Mouse (Mus musculus): ENCODE results near the gene Tespa1.
"Not testable (repeated sequence)": the region's sequence is repeated elsewhere in the genome, so short reads cannot be mapped to it uniquely, and the experiment has no call there.

Tespa1 gene

DNA sequence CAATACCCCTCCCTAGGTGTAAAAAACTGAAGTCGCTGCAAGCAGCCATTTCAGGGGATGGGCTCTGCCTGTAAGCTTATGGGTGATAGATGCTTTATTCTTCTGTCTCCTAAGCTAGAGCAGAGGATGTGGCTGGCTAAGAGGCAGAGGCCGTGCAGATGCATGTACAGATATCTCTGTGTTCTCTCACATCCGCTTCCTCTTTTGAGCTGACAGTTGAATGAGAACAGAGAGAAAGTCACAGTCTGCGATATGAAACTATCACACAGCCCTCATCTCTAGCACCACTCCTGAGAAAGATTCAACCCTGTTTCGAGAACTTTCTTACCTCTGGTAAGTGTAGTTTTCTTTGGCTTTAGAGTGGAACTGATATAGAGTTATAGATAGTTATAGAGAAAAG is at the start of gene Tespa1:
Gene Tespa1 (plus strand): TSS at position 234 of the 400 bp plus-strand sequence.
- no peak for DNase-seq (ENCODE audit: low spot score)

DNA sequence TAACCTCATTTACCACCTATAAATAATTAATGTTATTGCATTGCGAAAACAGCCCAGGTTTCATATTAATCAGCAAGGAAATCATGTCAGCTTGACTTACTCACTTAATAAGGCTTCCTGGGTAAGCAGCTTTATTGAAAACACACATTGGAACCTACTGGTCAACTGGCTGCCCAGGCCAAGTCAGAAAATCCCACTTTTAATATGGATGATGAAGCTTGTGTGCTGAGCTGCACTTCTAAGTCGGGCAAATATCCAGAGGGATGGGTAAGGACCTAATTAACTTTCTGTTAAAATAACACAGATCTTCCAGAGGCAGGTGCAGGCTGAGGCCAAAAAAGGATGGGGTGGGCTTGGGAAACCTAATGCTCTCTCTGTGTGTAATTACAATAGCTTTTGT is 46.9 kb upstream of the Tespa1 start:
- DNase-seq (ENCODE audit: low spot score), result no peak

DNA sequence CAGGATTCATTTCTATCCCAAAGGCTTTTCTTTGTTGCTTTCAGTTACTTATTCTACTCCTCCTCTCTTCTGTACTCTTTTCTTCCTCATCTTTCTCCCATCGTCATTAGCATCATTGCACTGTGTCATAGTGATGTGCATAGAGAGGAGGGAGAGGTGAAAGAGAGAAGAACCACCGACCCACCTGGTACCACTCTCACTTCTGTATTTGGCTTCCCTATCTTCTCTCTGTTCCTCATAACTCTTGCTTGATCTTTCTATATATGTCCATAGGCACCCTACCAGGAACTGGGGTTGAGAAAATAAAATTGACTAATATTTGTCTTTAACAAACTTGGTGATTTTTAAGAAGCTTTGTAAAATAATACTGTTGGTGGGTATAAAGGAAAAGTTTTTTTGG is 46.2 kb upstream of the Tespa1 start:
- no peak for DNase-seq (ENCODE audit: low spot score)

DNA sequence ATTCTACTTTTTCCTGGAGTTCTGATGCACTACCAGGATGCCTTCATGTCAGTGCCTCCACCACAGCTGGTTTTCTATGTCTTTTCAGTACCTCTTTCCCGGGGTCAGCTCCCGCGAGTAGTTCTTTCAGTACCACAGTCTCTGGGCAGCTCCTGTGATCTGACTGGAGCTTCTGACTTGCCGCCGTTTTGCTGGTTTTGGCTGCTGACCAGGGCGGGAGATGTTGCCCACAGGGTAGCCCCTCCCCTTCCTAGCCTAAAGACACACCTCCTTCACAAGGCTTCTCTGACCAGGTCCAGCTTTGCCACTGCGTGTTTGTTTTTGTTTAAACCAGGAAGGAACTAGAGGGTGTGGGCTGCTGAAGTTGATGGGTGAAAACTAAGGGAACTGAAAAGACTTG is 42.6 kb upstream of the Tespa1 start, which contains the start of gene Neurod4:
Gene Neurod4 (minus strand): TSS at position 175 of the 400 bp plus-strand sequence.
- no peak for DNase-seq (ENCODE audit: low spot score)

DNA sequence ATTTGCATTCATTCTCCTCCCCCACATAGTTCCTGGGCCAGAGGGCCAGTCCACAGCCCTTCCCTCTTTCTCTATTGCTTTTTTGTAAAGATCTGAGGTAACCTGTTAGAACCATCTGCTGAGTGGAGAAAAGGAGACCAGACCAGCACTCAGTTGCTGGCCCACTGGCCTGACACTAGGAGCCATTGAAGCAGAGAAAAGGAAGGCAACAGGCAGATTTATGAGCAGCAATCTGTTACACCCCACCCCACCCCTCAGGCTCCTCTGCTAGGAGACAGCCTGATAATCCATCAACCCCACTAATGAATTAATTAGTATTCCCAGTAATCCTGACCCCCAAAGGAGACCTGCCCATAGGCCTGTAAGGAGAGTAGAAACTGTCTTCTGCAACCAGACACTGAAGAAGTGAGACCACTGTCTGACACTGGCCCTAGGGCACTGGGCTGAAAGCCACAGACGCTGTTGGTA is 40.7 kb upstream of the Tespa1 start:
- no peak for DNase-seq (ENCODE audit: low spot score)

DNA sequence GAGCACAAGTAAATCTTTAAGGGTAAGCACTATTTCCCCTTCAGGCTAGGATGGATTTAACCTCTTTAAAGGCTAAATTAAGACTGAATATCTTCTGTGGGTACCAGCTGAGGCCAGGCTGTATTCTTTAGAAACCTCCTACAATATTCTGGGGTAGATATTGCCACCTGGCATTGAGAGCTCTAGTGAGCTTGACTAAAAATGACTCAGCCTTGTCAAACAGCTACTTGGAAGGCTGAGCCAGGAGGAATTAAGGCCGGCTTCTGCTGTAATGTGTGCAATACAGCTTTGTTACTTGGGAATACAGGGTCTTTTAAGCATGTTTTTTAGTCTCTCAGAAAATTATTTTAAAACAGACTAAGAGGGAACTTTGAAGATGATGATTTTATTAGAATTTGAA is 35.5 kb upstream of the Tespa1 start:
- DNase-seq (ENCODE audit: low spot score), result no peak

DNA sequence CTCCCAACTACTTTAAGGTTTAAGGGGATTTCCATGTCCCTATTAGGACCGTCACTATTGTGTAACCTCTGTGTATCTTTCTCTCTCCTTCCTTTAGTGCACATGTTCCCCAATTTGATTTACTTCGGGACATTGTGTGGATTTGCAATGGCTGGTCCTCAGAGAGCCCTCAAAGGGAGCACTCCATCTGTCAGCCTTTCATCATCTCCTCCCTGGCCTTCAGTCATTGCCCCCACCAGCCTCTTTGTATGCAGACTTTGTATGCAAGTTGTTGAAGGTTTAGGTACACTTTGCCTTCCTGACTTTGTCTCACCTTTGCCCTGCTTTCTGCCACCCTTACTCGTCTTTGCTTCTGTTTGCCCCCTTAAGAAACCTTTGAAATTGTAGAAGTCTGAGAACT is 34.7 kb upstream of the Tespa1 start:
- DNase-seq (ENCODE audit: low spot score), result no peak

DNA sequence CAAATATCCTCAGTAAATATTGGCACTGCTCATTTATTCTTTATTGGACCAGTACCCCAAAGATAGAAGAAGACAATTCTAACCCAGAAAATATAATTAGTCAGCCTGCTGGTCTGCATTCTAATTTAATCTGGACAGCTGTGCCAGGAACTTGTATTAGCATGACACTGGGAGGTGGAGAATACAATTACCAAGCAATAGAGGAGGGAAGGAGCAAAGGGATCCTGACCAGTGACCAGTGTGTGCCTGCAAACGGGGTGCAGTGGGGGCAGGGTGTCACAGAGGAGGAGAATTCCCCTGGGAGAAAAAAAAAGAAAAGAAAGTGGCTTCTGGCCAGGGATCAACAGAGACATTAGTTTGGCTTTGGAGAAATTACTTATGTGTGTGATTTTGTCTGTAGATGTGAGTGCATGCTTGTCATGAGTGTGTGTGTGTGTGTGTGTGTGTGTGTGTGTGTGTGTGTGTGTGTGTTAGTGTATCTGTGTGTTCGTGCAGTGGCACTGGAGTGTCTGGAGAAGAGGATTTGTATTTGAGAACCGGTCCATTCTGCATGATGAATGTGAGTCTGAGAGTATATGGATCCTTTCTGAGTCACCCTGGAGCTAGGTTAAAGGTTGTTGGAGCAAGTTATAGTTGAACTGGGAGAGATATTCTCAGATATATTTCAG is 28.8 kb upstream of the Tespa1 start:
- DNase-seq (ENCODE audit: low spot score), result no peak

DNA sequence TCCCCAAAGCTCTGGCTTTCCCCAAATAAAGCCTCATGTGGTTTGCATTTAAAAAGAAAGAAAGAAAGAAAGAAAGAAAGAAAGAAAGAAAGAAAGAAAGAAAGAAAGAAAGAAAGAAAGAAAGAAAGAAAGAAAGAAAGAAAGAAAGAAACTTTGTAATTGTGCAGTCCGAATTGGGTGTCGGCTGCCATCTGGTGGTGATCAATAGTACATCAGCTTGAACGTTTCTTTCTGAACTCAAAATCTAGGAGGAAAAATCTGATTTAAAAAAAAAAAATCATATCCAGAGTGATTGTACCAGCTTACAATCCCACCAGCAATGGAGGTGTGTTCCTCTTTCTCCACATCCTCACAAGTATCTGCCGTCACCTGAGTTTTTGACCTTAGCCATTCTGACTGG is 23.9 kb upstream of the Tespa1 start:
- not testable (repeated sequence) for DNase-seq (ENCODE audit: low spot score)

DNA sequence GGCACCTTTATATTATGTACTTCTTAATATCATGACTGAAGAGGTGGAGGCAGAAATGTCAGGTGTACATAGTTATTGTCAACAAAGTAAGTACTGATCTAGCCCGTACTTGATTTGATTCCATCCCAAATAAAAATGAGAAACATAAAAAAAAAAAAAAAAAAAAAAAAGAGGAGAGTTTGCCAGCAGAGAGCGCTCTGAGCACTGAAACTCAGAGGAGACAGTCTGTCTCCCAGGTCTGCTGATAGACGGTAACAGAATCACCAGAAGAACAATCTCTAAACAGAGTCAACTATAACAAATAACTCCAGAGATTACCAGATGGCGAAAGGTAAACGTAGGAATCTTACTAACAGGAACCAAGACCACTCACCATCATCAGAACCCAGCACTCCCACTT is 18.5 kb upstream of the Tespa1 start:
- DNase-seq (ENCODE audit: low spot score), result not testable (repeated sequence)

DNA sequence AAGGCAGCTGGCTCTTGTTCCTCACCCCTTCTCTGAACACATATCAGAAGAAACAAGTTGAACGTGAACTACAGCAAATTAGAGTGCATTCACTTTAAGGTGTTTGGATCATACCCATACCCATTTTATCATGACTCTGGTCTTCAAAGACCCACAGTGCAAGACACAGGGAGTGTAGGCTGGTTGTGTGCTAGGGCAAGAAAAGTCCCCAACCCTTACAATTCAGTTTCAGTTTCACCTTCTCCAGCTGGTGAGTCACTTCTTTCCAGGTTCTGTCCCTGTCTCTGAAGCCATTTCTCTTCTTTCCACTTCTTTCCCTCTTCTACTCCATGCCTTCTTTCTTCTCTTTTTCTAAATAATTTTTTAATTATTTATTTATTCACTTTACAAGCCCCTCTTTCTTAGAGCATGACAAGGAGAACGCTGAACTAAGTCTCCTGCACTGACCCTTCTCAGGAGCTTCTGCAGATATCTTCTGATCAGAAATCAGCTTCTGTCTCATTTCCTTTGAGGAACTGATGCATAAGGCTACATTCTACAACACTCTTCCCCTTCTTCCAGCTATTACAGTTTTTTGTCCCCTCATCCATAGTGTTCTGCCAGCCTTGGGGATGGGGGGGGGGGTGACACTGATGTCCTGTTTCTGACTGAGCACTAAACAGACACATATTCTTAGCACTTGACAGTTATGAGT is 11.0 kb upstream of the Tespa1 start:
- no peak for DNase-seq (ENCODE audit: low spot score)

DNA sequence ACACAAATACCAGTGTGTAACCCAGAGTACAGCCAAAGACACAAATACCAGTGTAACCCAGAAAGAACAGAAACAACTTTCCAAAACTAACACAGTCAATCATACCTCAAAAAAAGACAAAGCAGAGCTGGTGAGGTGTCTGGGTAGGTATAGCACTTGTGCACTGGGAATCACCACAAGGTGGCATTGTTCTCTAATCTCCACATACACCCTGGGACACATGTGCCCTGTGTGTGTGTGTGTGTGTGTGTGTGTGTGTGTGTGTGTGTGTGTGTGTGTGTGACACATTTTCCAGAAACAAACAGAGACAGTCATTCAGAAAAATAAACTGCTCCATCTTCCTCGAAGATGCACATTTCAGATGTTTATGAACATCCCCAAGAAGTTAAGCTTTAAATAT is 9.1 kb upstream of the Tespa1 start:
- DNase-seq (ENCODE audit: low spot score), result no peak

DNA sequence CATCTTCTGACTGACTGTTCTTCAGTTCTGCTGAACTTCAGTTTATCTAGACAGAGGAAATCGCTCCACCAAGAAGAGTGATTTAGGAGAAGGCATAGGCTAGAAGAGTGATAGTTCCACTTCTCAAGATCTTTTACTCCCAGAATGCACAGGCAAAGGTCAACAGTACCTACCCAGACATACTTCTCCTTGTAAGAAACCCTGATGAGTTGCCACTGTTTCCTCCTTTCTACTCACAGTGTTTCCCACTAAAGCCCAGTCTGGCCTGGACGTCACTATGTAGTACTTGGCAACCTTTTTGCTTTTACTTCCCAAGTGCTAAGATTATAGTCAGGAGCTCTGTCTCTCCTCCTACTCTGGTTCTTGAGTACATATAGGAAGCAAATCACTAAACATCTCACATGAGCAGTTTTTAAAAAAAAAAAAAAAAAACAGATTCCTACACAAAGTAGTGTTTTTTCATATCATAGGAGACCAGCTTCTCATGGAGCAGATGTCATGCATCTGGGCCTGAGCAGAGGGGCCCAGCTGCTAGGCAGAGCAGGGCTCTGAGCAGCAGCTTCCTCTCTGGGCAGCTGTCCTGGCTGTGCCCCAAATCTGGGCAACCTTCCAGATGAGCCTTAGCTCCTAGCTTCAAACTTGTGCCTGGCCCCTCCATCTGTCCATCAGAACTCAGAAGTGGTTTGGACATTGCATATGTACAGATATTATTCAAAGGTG is 8.4 kb upstream of the Tespa1 start:
- DNase-seq (ENCODE audit: low spot score), result no peak

DNA sequence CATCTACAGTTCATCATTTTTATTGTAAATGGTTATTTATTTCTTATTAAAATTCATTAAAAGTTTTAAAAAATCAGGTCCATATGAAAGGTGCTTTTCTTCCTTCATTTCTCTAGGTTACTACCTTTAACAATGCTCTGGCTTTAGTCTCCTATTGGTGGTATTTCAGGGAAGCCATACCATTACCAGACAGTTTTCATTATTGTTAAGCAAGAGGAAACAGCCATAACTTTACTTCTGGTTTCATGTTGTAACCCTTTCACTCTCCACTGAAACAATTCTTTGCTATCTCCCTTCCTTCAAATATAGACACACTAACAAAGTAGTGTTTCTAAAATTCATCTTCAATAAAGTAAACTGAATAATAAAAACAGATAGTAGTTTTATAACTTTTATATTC is 6.8 kb upstream of the Tespa1 start:
- DNase-seq (ENCODE audit: low spot score), result no peak

DNA sequence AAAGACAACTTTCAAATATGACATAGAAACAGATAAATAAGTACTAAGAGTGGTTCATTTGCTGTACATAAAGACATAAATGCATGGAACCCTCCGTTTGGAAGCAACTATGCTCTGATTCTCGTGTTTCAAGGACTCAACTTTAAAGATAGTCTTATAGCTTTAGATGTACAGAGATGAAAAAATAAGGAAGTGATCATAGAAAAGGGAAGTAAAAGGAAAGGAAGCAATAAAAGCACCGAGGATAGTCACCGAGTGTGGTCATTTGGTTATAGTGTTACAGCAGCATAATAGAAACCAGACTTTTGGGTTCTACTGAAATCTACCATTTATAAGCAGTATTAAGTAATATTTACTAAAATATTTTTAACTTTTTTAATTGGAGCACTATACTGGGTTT is 4.0 kb upstream of the Tespa1 start:
- no peak for DNase-seq (ENCODE audit: low spot score)

DNA sequence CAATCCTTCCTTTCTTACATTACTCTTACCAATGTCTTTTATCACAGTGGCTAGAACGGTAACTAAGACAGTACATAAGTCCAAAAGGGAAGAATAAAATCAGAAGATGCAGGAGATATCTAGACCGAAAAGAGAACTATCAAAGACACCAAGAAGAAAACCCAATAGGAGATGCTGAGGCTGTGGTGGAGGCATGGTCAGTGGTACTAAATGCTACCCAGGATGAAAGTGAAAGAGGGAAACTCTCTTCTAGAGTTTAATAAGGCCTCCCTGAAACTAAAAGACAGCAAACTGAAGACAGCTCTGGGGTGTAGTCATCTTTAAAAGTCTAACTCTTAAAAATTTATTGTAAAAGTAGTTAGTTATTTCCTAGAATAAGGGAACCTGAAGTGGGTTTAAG is 2.0 kb upstream of the Tespa1 start:
- no peak for DNase-seq (ENCODE audit: low spot score)

DNA sequence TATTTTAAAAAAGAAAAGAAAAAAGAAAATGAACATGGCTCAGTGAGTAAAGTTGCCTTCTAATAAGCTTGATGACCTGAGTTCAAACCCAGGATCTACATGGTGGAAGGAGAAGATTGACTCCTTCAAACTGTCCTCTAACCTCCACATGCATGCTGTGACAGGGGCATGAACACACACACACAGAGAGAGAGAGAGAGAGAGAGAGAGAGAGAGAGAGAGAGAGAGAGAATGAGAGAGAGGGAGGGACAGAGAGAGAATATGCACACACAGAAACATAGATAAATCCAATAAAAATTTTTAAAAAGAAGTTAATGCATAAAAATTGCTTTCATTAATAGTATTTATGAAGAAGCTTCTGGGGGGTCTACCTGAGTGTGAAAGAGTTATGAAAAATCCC is 608 bp upstream of the Tespa1 start:
- no peak for DNase-seq (ENCODE audit: low spot score)

DNA sequence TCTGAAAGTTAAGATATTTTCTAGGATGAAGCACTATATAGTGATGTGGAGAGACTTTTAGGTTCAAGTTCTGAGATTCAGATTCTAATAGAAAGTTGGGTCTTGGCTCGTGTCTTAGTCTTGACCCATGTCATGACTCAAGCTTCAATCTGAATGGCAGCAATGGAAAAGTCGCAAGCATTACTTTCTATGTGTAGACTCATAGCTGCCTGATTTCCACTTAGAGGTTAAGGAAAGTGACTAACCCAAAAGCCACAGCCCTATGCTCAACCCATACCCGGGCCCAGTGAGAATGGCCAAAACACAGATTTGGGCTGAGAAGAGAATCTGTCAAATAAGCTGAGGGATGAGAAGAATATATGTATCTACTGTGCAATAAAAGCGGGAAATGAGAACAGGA is 1.6 kb downstream of the Tespa1 start:
- DNase-seq (ENCODE audit: low spot score), result no peak

DNA sequence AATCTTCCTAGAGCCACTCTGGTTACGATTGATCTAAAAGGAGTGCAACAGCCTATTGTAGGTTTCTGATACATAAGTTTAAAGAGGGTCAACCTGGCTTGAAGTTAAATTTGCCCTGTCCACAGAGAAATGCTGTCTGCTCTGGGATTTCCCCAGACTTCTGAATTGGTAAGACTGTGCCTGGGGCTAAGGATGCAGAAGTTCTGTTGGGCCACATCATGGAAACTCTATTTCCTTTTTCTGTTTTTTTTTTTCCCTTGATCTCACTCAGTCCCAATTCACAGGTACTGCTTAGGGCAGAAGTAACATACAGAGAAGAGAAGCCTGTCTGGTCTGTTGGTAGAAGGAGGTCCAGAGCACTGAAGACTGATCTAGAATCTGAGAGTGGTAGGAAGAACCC is 8.0 kb downstream of the Tespa1 start:
- no peak for DNase-seq (ENCODE audit: low spot score)

DNA sequence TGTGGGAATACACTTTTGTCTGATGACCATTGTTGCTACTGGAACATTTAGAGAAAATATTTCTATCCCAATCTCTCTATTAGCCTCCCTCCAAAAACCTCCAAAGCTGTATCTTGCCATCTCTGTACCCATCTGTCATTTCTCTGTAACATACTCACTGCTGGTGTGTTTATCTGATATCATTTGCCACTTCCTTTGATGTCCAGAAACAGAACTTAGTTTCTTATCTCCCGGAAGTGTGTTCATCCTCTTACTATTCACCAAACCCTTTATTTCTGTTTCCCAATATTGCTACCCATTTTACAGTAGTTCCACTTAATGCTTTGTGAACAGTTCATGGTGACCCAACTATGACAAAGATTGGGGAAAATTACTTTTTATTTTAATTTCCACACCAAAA is 13.7 kb downstream of the Tespa1 start:
- no peak for DNase-seq (ENCODE audit: low spot score)

DNA sequence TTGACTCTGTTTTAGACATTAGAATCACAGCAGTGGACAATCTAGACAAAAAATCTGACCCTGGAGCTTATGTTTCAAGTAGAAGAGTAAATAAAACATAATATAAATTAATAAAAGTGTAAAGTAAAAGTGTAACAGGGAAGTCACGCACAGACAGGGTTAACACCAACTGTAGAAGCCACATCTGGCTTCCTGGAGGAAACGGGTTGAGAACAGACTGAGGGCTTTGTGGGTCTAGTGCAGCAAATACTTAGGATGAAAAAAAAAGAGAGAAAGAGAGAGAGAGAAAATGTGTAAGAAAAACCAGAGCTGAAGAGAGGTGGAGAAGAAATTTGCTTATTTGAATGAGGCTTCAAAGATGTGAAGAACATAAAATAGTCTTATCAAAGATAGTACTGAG is 14.9 kb downstream of the Tespa1 start:
- no peak for DNase-seq (ENCODE audit: low spot score)

DNA sequence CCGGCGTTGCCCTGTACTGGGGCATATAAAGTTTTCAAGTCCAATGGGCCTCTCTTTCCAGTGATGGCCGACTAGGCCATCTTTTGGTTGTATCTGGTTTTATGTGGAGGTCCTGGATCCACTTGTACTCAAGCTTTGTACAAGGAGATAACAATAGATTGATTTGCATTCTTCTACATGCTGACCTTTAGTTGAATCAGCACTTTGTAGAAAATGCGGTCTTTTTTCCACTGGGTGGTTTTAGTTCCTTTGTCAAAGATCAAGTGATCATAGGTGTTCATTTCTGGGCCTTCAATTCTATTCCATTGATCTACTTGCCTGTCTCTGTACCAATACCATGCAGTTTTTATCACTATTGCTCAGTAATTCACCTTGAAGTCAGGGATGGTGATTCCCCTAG is 17.4 kb downstream of the Tespa1 start:
- not testable (repeated sequence) for DNase-seq (ENCODE audit: low spot score)

DNA sequence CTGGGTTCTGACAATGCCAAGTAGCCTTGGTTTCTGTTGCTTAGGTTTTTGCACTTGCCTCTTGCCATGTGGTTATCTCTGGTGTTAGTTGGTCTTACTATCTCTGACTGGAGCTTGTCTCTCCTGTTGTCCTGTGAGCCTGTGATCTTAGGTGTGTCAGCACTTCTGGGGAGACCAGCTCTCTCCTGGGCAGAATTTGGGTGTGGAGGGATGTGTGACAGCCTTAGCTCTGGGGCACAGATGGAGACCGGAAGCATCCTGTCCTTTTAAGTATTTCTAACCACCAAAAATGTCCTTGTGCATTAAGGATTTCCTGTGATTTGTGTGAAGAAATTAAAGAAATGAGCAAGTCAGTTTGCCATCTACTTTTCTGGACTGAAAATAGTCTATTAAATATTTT is 21.4 kb downstream of the Tespa1 start:
- no peak for DNase-seq (ENCODE audit: low spot score)

All from urinary bladder, postnatal 10 days (tissue).